ENCODE assay signal across 10 mouse cellular contexts in genomic region chr15:3707089-3708078, GRCm38 (mm10).
A peak's percentile ranks its signal among the peaks of the same experiment; 100 is the strongest.
DNase-seq lines count a peak whose midpoint lies in the region; ATAC-seq and TF ChIP-seq lines count a peak whose summit lies in the region.
"Had no signal": no experiment of that assay in that cellular context is flagged by ENCODE, and none has a peak within 500 bp of the region (broad histone marks: within the 10 kb centered on the region; RNA-seq: fewer than 3 reads in every experiment).

No protein-coding gene starts in this region.

- WGBS in midbrain, embryonic 11.5 days, result 81% methylated on average over 11 of the region's 11 CpGs
- WGBS in midbrain, postnatal 0 days, result 78% methylated on average over 11 of the region's 11 CpGs

- no peak overlapping the region for H3K4me2 ChIP-seq in midbrain, embryonic 11.5 days
- H3K4me2 ChIP-seq in midbrain, postnatal 0 days (ENCODE audit: low read depth, low read length, poor library complexity, severe bottlenecking), result no peak overlapping the region
- H3K4me2 ChIP-seq: liver, embryonic 15.5 days had no signal

- no peaks in the 10 kb centered on the region for H3K9me3 ChIP-seq in midbrain, embryonic 11.5 days (ENCODE audit: control insufficient read depth, low read length)
- no peaks in the 10 kb centered on the region for H3K9me3 ChIP-seq in midbrain, postnatal 0 days (ENCODE audit: low read length)
- H3K9me3 ChIP-seq: liver, embryonic 15.5 days had no signal

- no peaks in the 10 kb centered on the region for H3K36me3 ChIP-seq in midbrain, embryonic 11.5 days (ENCODE audit: control insufficient read depth, insufficient read depth, low read length)
- H3K36me3 ChIP-seq in midbrain, postnatal 0 days (ENCODE audit: insufficient read depth, low read length), result no peaks in the 10 kb centered on the region
- H3K36me3 ChIP-seq: liver, embryonic 15.5 days had no signal

- TF ChIP-seq CTCF in midbrain, postnatal 0 days (IDR thresholded peaks at IDR 0.05), result no peak

- H3K9ac ChIP-seq in midbrain, embryonic 11.5 days (ENCODE audit: low read length), result no peak overlapping the region
- no peak overlapping the region for H3K9ac ChIP-seq in midbrain, postnatal 0 days (replicated peaks; ENCODE audit: low read length, poor library complexity, severe bottlenecking)
- H3K9ac ChIP-seq: liver, embryonic 15.5 days had no signal

- H3K4me3 ChIP-seq in midbrain, embryonic 11.5 days (ENCODE audit: low read depth, low read length), result no peak overlapping the region
- no peak overlapping the region for H3K4me3 ChIP-seq in midbrain, postnatal 0 days (ENCODE audit: low read depth, low read length)
- H3K4me3 ChIP-seq: liver, embryonic 15.5 days had no signal

- ATAC-seq in midbrain, embryonic 11.5 days (ENCODE audit: low FRiP score), result no peak
- no peak for ATAC-seq in midbrain, postnatal 0 days (ENCODE audit: low FRiP score)

- no peak overlapping the region for H3K27ac ChIP-seq in midbrain, embryonic 11.5 days (ENCODE audit: low read depth, low read length)
- no peak overlapping the region for H3K27ac ChIP-seq in midbrain, postnatal 0 days (ENCODE audit: low read depth, low read length)
- H3K27ac ChIP-seq: liver, embryonic 15.5 days had no signal

- no peaks in the 10 kb centered on the region for H3K27me3 ChIP-seq in midbrain, embryonic 11.5 days (ENCODE audit: control insufficient read depth, insufficient read depth, low read length)
- H3K27me3 ChIP-seq in midbrain, postnatal 0 days (ENCODE audit: insufficient read depth, low read length), result no peaks in the 10 kb centered on the region
- H3K27me3 ChIP-seq: liver, embryonic 15.5 days had no signal

- H3K4me1 ChIP-seq in midbrain, embryonic 11.5 days (ENCODE audit: control insufficient read depth, insufficient read depth, low read length), result no peaks in the 10 kb centered on the region
- H3K4me1 ChIP-seq in midbrain, postnatal 0 days (ENCODE audit: insufficient read depth, low read length), result no peaks in the 10 kb centered on the region
- H3K4me1 ChIP-seq: liver, embryonic 15.5 days had no signal

- DNase-seq in cerebellum, adult 18-20 months, result peak; percentile 5 to 18
- DNase-seq in cerebellum, postnatal 4 days (ENCODE audit: low spot score in 2 of 2), result no peak
- DNase-seq in 3134 (ENCODE audit: extremely low read depth, insufficient read length, low spot score), result peak; percentile 60
- peak; percentile 39 to 50 for DNase-seq in cerebellum, postnatal 14 days
- DNase-seq in lung, adult 18-20 months, result peak; percentile 32 to 33
- no peak for DNase-seq in midbrain, embryonic 11.5 days (ENCODE audit: low spot score, missing footprints)
- no peak for DNase-seq in right cerebral cortex, adult 2 months (ENCODE audit: low spot score in 2 of 2)
- DNase-seq in midbrain, postnatal 0 days (ENCODE audit: low spot score), result no peak
- DNase-seq: kidney, adult 2 months had no signal

Comparison
In these comparisons a context has a peak if more than half of its experiments do, and no peak if none do; other contexts are left out.
1. DNase-seq: peak in cerebellum, adult 18-20 months (2 of 2), 3134 (single experiment), cerebellum, postnatal 14 days (2 of 2) and lung, adult 18-20 months (2 of 2); none in cerebellum, postnatal 4 days (0 of 2), midbrain, embryonic 11.5 days (single experiment), right cerebral cortex, adult 2 months (0 of 2) and midbrain, postnatal 0 days (single experiment).